Mouse (Mus musculus) megakaryocyte, embryonic 14.5 days (primary cell): ENCODE results near the gene D930048N14Rik.

Experiments
- FLI1 ChIP-seq: IDR thresholded peaks from 2 replicates; pipeline ENCODE4 v1.6.1; 2012; ENCODE audit warnings: low read length, inconsistent platforms, mixed read lengths
- GATA1 ChIP-seq: IDR thresholded peaks from 3 replicates; pipeline ENCODE4 v1.6.1; 2012; ENCODE audit warnings: mixed read lengths, low read length, inconsistent platforms, borderline replicate concordance

DNA sequence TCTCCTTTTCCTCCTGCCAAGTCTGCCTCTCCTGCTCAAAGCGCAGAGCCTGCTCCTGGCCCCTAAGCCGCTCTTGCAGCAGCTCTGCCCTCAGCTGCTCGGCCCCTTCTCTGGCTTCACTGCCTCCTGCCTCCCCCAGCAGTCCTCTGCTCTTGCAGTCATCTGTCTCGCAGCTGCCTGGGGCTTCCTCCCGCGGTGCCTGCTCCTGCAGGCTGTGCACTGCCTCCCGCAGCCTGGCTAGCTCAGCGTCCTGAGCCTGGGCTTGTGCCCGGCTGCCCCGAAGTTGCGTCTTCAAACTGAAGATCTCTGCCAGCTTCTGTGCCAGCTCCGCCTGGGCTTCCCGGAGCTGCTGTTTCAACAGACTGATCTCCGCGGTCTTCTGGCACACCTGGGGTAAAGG is 7.0 kb upstream of the D930048N14Rik start:
- TF ChIP-seq GATA1: no peak
- TF ChIP-seq FLI1: no peak
